Mouse (Mus musculus) cerebellum, adult 11 months (tissue): ENCODE results near the gene Map3k14.

ENCODE experiments used
- DNase-seq: peaks from one replicate; pipeline ENCODE4 v3.0.0; 2022

Gene Map3k14

GRCm38 (mm10) chr11:103269426-103269825 lies 2.2 kb upstream of the Map3k14 start:
- no peak for DNase-seq

DNA sequence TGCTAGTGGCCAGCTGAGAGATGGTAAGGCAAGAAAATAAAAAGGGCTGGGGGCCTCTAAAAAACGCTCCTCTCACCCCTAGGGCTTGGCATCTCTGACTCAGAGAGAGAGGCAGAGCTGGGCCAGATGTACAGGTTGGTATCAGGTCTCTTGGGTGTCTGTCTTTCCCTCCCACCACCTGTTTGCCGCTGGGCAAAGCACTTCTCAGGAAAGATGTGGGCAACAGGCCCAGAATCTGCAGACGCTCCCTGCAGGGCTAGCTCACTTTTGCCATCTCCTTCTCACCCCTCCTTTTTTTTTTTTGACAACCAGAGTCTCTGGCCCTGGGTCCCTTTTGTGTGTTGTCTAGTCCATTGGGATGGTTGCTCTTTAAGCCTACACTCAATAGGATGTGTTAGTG lies 1.6 kb upstream of the Map3k14 start:
- peak; percentile 25 for DNase-seq

GRCm38 (mm10) chr11:103268350-103268749 lies 1.1 kb upstream of the Map3k14 start:
- DNase-seq, result no peak

- DNase-seq, result no peak
Observed at GRCm38 (mm10) chr11:103266729-103267345, 435 bp downstream of the Map3k14 start.

DNA sequence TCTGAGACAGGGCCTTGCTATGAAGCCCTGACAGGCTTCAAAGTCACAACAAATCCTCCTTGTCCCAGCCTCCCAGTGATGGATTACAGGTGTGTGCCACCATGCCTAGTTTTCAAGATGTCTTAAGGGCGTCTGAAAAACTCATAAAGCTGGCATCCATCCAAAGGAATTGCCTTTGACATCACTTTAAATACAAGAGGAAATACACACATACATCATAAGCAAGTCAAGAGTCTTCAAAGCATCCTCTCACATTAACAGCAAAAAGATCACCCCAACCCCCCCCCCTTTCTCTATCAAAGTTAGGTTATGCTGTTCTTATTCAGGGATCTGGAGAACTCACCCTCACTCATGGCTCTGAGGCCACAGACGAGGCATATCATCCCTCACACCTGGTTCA lies 1.4 kb downstream of the Map3k14 start:
- DNase-seq, result no peak

GRCm38 (mm10) chr11:103265211-103265610 lies 2.1 kb downstream of the Map3k14 start:
- DNase-seq, result no peak

DNA sequence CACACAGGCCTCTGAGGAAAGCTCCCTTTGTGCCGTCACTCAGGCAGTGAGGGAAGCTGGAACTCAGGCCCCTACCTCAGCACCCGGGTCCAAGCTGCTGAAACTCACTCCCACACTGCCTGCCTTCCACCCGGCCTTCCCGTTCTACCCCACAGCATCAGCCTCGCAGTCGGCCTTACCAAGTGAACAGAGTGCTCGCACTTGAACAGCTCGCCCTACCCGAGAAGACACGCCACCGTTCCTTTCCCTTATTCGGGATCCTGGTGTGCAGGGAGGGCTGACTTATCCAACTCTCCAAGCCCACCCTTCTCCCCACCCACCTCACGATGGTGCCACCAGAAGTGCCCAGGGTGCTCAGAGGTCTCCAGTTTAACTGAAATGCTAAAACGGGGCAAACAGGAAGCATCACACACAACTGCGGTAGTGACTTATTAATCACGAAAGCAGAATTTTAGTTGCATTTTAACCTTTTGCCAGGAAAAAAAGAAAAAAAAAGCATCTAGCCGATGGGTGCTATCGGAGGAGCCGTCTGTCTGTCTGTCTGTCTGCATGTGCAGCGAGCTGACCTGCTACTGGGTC lies 2.8 kb downstream of the Map3k14 start:
- DNase-seq, result no peak

DNA sequence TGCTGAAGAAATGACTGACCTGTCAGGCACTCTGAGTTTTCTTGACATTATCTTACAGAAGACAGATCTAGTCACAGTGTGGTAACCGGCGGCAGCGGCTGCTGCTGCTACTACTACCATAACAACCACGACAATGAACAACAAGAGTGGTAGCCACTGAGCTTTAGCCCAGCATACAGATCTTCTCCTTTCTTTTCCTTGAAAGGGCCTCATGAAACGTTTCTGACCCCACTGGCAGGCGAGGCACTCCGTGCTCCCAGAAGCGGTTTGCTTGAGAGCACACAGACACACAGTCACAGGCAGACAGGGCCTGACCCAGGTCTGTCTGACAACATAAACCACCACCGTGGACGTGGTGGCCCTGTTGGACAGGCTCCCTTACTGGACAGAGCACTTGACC lies 3.7 kb downstream of the Map3k14 start:
- no peak for DNase-seq

GRCm38 (mm10) chr11:103262412-103263267 lies 4.6 kb downstream of the Map3k14 start:
- no peak for DNase-seq

DNA sequence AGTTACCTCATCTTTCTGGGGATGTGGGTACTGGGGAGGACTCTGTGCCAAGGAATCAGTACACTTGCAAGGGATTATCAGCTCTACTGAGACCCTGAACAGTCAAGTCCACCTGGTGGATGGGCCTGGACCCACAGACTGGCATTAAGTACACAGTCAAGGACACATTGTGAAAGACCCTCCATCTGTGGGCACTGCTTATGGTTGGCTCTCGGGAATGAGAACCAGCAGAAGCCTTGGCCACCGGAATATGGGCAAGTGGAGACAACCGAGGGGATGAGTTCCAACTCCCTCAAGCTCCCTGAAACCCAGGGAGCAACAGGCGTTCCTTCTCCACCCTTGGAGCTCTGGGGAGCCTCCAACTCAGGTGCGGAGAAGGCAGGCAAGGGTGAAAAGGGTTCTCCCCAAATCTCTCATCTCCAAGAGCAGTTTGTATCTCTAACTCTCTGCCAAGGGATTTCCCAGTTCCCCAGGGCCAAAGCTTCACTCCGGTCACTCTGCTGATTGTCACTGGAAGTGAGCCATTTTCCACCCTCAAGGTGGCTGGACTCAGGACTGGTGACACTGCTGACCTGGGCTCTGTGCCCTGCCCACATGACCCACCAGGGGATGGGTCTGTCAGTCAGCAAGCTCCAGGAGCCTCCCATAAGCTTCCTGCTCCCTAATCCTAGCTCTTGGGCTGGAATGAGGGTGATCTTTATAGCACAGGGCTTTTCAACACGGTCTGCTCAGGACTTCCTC lies 5.4 kb downstream of the Map3k14 start:
- DNase-seq, result no peak

DNA sequence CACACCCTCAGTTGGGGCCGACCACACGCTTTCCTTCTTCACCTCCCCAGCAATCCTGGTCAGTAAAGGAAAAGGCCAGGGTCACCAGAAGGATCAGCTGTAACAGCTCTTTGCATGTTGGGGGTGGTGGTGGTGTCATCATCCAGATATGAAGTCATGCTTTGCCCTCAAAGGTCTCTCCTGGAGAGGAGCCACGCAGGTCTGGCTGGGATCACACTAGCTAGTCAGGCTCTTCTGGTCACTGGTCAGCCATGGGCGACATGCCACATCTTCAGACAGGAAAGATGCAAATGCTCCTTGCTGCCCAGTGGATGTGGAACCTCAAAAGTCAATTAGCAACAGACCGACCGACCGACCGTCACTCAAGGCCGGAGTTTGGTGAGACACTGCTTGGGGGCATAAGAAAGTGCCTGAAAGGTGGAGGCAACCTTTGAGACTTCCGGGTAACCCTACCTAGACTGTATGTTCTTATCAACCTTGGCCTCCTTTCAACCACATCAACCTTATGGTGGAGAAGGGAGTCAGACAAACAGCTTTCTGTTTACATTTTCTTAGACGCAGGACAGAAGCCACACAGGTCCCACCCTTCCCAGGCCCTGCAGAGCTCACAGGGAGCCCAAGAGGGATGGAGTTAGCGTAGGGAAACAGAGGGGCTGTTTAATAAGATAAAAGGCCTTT lies 6.6 kb downstream of the Map3k14 start:
- no peak for DNase-seq

GRCm38 (mm10) chr11:103260034-103260433 lies 7.2 kb downstream of the Map3k14 start:
- DNase-seq, result no peak

GRCm38 (mm10) chr11:103257938-103258481 lies 9.3 kb downstream of the Map3k14 start:
- no peak for DNase-seq

DNA sequence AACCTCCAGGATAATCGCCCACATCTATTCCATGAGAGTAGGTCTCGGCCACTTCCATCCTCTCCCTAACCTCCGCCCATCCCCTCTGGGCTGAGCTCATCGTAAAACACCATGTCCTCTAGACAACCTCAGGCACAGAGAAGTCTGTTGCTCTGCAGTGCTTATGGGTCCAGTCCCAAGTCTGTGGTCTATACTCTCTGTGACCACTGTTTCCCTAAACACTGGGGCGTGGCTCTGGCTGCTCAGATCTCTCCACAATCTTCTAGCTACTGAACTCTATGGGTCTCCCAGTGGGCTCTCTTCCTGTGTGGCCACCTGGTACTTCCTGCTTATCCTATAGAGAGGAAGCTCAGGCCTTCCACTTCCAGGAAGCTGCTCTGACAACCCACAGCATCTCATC lies 13.7 kb downstream of the Map3k14 start:
- DNase-seq, result no peak

DNA sequence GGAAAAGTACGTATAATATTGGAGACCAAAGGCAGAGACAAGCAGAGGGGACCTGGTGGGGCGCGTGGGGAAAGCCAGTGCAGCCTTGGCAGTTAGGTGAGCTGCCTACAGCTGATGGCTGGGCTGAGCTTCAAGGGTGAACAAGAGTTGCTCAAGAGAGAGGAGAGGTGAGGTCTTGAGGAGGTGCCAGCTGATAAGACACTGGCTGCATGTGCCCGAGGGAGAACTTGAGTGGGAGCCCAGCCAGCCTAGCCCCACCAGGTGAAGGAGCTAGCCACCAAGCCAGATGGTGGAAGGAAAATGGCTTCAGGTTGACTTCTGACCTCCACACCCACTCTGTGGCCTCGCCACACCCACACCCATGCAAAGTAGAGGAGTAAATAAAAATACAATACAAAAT lies 14.9 kb downstream of the Map3k14 start:
- no peak for DNase-seq

DNA sequence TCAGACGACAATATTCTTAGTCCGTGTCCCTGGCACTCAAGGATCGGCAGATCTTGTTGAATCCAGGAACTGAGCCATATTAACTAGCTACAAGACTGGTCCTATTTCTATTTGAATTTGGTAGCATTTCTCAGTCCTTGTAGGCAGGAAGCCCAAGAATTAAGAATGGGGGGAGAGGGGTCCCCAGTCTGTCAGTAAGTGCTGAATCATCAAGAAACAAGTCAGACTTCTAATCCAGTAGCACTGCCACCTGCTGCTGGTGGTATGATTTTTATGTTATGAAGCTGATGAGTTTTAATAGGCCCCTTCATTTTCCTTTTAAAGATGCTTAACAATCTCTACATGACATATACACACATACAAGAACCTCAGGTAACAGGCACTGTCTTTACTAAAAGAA lies 16.9 kb downstream of the Map3k14 start:
- no peak for DNase-seq

DNA sequence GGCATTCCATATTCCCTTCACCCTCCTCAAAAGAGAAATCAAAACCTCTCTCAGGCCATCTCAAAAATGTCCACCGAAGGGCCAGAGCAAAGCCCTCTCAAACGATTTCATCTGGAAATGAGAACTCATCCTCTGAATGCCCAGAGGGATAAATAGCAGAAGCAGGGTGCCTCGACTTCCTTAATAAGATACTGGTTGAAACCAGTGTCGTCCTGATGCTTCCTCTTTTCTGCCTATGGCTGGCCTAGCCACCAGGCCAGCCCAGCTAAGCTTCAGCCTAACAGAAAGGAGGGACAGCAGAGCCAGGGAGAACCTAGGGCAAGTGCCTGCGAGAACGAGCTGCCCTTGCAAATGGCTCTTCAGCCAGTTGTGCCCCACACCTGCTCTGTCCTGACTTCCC lies 17.8 kb downstream of the Map3k14 start:
- DNase-seq, result no peak

DNA sequence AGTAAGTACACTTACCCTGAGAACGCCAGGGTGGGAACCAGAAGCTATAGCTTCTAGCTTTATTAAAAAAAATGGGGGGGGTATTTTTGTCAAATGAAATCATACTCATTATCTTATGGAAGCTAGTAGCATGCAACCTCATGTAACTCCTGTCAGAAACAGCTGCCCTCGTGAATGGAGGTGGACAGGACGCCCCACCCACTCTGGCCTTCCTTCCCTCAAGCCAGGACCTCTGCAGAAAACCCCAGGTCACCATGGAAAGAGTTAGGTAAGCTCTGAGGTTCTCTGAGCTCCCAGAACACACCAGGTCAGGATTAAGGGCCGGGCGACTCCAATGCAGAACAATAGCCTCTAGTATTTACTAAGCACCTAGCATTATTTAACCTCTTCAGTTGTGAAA lies 18.4 kb downstream of the Map3k14 start:
- DNase-seq, result no peak

- peak; percentile 49 for DNase-seq
Observed at GRCm38 (mm10) chr11:103247504-103248177, 19.6 kb downstream of the Map3k14 start.

DNA sequence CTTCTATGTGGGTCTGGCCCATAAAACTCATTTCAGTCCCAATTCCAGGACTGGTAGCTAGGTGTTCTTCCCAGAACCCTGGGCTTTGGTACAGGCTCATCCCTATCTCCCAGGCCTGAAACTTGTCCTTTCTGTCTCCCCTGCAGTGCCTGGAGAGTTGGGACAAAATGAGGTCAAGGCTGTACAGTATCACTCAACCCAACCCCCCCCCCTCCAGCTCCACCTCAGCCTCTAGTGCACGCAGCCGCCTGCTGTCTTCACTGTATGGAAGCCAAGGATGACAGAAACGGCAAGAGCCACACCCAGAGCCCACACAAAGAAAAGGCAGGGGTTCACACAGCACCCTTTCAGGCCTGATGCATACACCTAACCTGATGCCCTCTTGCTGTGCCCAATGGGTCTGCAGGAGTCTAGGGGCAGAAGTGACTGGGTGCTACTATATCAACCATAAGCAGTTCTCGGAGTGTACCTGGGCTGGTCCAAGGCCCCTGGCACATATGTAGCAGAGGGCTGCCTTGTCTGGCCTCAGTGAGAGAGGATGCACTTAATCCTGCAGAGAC lies 20.5 kb downstream of the Map3k14 start:
- no peak for DNase-seq

GRCm38 (mm10) chr11:103246081-103246730 lies 21.1 kb downstream of the Map3k14 start:
- DNase-seq, result no peak
